Mouse (Mus musculus): ENCODE data around the gene Gfer.
"Not testable (repeated sequence)": the region's sequence is repeated elsewhere in the genome, so short reads cannot be mapped to it uniquely, and the experiment has no call there.

Gene Gfer

DNA sequence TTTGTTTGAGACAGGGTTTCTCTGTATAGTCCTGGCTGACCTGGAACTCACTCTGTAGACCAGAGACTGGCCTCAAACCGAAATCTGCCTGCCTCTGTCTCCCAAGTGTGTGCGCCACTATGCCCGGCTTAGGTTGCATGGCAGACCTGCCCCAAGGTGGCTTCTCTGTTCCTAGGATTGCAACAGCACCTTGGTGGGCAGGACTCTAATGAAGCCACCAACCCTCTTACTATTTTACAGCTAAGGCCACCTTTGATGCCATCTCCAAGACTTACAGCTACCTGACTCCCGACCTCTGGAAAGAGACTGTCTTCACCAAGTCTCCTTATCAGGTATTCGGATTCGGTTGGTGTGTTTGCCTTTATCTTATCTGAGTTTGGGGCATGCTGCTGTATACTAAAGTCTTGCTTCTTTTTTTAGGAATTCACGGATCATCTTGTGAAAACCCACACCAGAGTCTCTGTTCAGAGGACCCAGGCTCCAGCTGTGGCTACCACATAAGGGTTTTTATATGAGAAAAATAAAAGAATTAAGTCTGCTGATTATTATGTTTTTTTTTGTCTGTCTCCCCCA is 25.5 kb upstream of the Gfer start:
- DNase-seq = not testable (repeated sequence)

DNA sequence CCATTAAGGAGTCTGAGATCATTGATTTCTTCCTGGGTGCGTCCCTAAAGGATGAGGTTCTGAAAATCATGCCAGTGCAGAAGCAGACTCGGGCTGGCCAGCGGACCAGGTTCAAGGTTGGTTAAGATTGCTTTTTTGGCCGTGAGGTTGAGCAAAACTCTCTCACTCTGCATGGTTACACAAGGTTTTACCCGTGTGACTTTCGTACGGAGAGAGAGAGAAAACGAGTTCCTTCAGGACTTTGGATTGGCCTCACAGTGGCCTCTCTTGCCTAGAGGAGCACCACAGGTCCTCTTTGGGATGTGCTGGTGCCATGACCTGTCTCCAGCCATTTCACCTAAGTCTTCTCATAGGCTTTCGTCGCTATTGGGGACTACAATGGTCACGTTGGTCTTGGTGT is 24.7 kb upstream of the Gfer start:
- DNase-seq = peak; percentile 31

DNA sequence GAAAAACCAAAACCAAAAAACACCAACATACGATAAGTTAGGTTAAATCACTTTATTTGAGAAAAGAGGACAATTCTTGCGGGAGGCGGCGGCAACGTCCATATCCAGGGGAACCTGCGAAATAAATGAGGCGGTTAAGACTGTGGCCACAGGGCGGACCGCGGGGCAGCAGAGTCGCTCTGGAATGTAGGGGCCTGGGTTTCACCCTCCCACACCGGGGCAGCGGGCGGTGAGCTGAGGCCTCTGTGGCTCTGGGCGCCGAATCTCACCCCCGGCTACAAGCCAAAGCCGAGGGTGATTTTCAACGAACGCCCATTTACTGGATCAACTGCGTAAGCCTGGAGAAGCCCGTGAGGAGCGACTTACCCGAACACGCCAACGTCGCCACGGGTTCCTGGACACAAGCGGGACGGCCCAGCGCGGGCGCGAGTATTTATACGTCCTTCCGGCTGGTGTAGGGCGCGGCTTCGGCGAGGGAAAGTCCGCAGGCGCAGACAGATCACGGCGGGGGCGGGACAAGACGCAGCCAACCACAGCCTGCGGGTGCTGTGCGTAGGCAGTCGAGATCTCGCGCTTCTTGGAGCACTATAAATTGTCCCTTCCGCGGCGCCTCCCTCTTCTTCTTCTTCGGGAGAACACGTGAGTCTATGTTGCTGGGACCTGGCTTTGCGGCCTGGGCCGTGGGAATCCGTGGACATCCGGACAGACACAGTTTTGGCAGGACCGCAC is 23.7 kb upstream of the Gfer start:
- DNase-seq = peak; percentile 99

DNA sequence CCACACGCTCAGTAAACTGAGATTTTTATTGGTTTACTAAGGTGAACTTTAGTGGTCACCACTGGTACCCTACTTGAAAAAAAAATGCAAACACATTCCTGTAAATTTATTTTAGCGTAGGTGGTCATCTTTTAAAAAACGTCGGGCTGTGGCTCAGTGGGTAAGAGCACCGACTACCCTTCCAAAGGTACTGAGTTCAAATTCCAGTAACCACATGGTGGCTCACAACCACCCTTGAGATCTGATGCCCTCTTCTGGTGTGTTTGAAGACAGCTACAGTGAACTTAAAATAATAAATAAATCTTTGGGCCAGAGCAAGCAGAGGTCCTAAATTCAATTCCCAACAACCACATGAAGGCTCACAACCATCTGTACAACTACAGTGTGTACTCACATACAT is 23.0 kb upstream of the Gfer start:
- not testable (repeated sequence) for DNase-seq

DNA sequence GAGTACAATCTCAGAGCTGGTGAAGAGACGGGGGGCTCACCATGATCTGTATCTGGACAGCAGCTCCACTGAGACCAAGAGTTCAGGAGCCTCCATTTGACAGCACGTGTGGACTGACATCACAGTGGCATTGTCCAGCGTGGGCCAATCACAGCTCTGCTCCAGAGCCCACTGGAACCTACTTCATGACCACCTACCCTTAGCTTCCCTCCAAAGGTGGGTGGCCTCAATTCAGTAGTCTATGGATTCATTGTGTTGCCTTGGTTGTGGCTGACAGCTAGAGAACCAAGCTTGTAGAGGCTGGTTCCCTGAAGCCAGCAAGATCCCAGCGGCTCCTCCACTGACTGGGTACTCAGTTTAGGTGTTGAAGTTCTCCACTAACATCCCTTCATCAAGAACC is 22.0 kb upstream of the Gfer start, which contains the start of the genes Rnf151 and Rps2:
Rnf151 (minus strand) TSS at position 121 of the 400 bp plus-strand sequence.
Rps2 (plus strand) TSS at position 174 of the 400 bp plus-strand sequence.
- peak; percentile 34 for DNase-seq

DNA sequence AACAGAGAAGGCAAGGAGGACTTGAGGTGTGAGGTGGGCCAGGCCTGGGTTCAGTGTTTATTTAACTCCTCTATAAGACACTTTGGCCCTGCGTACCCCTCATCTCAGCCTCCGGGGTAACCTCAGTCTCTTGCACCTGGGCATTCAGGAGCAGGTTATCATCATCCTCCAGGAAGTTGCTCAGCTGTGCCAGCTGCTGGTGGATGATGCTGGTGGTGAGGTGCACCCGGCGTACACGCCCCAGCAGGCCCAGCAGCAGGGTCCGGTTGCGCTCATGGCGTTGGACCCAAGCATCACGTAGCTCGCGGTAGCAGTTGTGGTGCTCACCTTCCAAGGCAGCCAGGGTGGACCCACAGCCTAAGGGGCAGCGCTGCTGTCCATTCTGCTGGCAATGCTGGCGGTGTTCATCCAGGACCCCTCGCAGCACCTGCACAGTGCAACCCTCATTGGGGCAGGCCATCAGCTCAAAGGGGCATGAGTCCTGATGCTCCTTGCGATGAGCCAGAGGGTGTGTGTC is 20.3 kb upstream of the Gfer start:
- DNase-seq = peak; percentile 34

DNA sequence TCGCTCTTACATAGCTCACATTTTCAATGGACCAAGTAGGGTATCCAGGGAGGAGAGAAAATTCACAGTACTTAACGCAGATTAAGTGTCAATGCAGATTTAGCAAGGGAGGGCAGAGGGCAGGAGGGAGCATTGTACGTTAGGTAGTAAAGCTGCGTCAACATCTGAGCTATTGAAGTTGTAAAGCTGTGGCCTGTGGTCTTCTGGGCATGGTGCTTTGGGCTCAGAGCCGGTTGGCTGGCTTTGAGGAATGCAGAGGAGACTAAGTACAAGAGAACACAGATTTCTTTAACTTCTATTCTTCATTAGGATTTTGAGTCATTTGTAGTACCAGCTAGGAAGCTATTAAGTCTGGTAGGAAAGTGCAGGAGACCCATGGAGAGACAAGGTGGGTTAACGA is 19.6 kb upstream of the Gfer start:
- no peak for DNase-seq

DNA sequence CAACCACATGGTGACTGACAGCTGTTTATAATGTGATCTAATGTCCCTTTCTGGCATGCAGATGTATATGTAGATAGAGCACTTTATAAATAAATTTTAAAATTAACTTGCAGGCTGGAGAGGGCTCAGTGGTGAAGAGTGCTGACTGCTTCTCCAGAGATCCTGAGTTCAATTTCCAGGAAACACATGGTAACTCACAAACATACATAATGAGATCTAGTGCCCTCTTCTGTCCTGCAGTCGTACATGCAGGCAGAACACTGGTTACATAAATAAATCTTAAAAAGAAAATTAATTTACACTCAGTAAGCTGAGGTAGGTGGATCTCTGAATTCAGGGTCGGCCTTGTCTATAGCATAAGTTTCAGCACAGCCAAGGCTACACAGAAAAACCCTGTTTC is 12.7 kb upstream of the Gfer start:
- DNase-seq = no peak

DNA sequence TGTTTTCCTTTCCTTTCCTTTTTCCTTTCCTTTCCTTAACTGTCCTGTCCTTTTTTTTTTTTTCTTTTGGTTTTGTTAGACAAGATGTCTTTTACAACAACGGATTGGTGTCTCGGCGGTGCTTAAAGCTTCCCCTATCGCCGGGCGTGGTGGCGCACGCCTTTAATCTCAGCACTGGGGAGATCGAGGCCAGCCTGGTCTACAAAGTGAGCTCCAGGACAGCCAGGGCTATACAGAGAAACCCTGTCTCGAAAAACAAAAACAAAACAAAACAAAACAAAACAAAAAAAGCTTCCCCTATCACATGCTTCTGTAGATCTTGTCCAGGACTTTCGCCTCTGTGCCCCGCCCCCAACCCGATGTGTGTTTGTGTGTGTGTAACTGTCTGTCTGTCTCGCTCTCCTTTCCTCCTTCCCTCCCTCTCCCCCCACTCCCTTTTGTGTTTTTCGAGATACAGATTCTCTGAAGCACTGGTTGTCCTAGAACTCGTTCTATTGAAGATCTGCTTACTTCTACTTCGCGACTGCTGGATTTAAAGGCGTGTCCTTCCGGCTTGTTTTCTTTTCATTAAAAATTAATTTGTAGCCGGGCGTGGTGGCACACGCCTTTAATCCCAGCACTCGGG is 12.0 kb upstream of the Gfer start:
- DNase-seq = peak; percentile 21

DNA sequence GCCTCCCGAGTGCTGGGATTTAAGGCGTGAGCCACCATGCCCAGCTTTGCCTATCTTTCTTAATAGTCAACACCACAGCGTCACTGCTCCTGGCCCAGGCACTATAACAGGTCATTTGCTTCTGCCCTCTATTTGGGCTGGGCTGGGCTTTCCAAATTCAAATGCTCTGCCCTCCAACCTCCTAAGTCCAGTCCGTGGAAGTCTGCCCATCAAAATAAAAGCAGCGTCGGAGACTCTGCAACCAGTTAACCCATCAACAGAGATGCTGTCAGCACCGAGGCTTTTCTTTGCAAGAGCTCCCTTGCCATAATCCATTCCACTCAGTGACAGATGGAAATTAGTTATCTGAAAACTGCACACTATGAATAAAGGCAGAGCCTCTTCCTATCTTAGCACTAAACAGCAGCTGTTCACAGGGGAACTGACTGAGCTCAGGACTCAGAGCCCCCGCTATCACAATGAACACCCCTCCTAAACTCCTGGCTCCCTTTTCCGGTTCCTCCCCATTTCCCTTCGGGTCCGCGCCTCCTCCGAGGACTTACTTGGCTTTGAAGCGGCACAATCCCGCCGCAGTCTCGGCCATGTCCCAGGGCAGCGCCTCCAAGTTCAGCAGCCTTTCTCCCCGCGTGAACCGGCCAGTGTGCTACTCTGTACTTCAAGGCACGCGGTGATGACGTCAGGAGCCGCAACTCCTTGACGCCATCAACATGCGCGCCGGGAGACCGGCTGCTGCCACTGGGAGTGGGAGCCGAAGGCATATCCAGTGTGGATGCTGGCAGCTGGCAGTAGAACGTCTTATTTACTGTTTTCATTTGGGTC is 11.2 kb upstream of the Gfer start, which contains the start of gene Tbl3:
Tbl3 (minus strand) TSS at position 679 of the 819 bp plus-strand sequence.
- peak; percentile 92 for DNase-seq

DNA sequence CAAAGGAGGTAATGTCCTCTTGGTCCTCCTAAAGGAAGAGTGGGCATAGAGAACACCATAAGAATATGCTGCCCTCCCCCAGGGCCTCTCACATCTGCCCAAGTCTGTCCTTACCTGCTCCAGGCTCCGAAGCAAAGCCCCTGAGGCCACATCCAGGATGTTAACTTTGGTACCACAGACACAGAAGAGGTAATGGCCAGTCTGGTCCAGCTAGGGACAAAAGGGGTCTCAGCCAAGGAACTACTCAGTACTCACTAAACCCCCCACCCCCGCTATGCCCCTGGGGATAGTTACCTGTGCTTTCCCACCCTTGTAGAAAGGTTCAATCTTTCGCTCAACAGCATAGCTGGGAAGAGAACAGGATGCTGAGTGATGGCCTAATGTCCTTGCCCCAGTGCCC is 9.9 kb upstream of the Gfer start:
- DNase-seq = peak; percentile 27

DNA sequence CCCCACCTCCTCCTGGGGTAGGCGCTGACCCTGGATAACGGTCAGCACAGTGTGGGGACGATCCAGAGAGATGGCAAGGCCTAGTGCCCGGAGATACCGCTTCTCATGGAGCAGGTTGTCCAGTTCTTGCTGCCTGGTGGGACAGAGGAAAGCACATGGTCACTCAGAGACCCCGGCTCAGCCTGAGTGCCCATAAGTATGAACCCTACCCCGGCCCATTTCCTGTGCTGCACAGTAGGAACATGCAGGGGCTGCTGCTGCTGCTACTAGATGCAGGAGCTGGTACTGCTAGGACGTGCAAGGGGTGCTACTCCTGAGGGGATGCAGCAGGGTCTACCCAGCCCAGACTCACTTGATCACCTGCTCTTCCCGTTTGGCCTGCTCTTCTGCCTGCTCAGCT is 5.3 kb upstream of the Gfer start:
- DNase-seq = no peak

DNA sequence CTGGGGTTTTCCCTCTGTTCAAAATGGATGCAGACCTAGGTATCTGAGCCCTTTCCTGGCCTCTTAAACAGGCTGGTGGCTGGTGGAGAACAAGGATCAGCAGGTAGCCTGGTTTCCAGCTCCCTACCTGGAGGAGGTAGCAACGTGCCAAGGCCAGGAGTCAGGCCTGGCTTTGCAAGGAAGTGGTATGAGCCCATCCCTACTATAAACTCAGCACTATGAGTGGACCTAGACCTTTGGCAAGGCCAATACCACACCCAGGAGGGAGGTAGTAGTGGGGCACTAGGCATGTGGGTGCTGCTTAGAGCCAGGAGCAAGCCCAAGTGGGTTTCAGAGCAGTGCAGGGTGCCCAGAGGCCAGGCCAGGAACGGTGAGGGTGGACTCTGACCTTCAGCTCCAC is 3.5 kb upstream of the Gfer start:
- no peak for DNase-seq

DNA sequence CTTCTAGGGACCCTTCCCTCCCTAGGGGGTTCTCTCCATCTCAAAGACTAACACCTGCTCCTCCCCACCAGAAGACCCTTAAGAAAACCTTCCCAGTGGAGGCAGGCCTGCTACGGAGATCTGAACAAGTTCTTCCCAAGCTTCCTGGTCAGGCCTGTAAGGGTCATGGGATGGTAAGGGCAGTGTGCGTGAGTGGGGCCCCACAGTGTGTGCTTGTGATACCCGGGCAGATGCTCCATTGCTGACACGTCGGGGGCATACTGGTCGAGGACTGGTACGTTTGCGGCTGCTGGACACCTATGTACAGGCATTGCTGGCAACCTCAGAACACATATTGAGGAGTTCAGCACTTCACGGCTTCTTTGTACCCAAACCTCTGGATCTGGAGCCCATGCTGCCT is 2.8 kb upstream of the Gfer start:
- no peak for DNase-seq

DNA sequence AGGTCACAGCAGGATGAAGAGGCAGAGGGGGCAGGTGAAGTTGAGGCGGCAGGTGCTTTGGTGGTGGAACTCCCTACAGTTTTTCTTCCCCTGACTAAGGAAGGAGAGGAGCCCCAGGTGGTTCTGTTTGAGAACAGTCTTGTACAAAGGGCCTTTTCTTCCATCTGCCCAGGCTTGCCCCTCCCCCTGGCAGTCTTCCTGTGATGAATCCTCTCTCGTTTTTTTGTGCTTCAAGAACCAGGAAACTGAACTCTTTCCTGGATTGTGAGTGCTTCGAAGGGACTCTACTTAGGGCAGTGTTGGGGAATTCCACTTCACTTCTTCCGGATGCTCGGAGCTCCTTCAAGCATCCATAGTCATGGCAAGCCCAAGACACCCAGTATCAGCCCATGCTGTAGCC is 2.0 kb upstream of the Gfer start:
- no peak for DNase-seq

DNA sequence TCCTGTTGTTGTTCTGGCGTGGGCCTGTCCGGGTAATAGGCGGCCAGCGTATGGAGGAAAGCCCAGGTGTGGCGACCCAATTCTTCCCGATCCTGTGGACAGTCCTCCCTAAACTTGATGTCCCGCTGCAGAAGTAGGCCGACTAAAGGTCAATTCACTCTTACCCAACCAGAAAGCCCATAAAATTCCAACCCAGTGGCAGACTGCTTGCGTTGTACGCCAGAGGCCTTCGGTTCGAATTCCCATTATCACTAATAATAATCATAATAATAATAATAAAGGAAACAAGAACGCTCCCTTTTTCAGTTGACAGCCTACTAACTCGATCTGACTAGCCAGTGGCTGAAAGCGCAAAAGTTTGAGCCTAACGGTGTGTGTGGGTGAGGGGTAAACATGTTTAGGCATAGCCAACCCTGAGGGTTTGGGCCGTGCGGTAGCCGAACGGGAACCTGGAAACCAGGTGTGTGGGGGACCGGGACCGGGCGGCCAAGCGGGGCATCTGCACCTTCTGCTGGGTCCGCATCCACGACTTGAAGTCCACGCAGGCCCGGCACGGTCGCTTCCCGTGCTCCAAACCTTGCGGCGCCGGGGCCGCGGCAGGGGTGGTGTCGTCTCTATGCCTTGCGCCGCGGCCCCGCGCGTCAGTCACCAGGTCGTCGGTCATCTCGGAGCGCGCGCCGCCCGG is 488 bp downstream of the Gfer start:
- no peak for DNase-seq

DNA sequence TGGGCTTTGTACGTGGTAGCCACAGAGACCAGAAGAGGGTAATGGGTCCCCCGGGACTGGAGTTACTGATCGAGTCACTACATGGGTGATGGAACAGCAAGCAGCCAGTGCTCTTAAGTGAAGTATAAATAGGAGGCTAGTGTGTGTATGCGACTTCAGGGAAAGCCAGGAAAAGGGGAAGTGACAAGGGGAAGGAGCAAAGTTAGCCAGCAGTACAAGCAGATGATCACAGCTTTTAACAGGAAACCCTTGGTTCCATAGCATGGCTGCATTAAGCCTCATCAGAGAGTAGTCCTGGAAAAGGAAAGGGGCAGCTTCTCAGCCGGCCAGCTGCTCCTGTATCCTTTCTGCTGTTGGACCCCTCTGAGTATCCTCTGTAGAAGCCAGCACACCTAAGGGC is 3.6 kb downstream of the Gfer start:
- DNase-seq = no peak

DNA sequence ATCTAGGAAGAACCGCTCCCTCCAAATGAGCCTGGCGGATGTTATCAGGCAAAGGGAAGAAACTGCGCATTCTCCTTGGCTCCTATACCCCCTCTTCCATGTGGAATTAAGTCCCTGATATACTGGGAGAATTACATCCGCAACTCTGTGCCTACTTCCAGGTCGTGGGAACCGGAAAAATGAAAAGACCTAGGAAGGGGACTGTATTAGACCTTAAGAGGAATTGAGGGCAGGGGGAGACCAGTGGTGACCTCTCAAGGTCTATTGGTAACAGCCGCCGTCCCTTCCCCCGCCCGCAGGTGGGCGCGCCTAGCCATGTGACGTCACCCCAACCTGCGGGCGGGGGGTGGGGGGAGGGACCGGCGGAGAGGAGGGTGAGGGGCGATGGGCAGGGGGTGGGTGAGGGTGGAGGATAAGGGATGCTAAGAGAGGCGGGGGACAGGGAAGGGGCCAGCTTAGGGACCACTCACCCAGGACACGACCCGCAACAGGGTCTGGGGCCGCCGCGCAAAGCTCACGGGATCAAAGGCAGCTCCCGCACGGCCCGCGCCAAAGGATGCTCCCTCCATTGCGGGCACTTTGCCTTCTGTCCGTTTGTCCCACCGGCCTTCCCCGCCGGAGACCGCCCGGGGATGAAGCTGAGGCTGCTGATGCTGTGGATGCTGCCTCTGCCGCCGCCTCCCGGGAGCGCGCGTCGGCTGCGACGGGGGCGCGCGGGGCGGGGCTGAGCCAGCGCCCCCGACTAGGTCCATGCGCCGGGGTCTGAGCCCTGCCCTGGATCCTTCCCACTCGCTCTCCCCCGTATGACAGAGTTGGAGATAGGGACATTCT is 6.5 kb downstream of the Gfer start, which contains the start of gene Syngr3:
Syngr3 (minus strand) TSS at position 705 of the 831 bp plus-strand sequence.
- DNase-seq = peak; percentile 77

DNA sequence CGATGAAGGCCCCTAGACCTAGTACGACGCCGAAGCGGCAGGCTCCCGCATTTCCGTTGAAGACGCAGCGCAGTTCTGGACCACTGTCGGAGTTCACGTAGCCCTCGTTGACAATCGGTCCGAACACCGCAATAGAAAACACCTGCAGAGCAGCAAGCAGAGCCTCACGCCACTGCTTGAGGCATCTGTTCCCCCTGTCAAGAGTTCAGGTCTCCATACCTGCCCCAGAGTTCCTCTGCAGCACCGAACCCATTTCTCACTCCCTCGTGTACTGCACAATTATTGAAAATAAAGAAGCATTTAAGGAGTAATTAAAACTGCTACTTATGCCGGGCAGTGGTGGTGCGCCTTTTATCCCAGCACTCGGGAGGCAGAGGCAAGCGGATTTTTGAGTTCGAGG is 8.4 kb downstream of the Gfer start:
- DNase-seq = no peak

DNA sequence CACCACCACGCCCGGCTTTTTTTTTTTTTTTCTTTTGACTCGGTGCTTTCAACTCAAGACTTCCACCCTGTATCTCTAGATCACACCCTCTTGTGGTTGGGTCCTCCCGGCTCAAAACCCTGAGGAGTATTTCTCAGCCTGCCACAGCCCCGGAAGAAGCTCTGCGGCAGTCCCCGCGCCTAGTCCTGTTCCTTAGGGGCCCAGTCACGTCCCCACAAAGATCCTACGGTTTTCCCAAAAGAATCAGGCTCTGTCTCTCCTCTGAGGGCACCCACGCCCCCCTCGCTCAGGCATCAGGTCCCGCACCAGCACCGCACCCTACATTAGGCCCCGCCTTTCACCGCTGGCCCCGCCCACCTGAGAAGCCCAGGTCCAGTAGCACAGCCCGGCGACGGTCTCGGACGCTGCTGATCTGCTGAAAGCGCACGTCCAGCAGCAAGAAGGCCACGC is 8.8 kb downstream of the Gfer start:
- DNase-seq = no peak

DNA sequence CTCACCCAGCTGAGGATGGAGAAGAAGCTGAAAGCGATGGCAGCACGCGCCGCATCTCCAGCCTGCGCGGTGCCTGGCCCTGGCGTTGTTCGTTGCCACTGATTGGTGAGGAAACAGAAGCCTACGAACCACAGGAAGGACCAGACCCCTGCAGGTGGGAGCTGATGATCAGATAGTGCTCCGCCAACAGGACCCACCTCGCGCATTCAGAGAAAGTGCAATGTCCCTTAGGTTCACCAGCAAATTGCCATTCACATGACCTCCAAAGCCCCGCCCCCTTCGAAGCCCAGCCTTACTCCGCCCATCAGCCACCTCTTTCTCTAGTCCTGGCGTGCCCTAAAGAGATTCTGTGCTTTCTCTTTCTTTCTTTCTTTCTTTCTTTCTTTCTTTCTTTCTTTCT is 9.4 kb downstream of the Gfer start:
- DNase-seq = no peak
